25 mouse cellular contexts compared by ENCODE assay signal in the genomic region with DNA sequence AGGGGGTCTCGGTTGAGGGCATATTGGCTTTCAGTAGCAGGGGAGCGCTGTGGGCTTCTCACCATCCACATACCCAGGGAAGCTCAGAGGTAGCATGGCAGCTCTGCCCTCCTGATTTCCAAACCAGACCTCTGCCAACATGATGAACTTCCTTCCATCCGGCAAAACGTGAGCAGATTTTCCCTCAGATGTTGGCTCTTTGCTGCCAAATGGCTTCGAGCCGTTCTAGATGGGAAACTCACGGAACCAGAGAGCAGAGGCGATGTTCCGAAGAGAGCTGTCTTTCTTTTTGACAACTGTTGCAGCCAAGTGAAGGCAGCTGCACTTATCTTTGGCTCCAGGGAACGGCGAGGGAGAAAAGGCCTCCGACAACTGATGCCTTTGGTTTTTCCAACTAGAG.
DNase-seq lines count a peak whose midpoint lies in the region; ATAC-seq and TF ChIP-seq lines count a peak whose summit lies in the region.
"Had no signal": no experiment of that assay in that cellular context is flagged by ENCODE, and none has a peak within 500 bp of the region (broad histone marks: within the 10 kb centered on the region; RNA-seq: fewer than 3 reads in every experiment).

No protein-coding gene starts in this region.

- DNase-seq in cerebellum, postnatal 10 days: peak; percentile 27 to 36
- DNase-seq in cerebellum, adult 11 months: no peak
- DNase-seq in hindbrain, postnatal 0 days (ENCODE audit: low spot score): peak; percentile 45
- DNase-seq in midbrain, postnatal 0 days (ENCODE audit: low spot score): peak; percentile 36
- no peak for DNase-seq in spleen, postnatal 36 days (ENCODE audit: low spot score in 2 of 2)
- DNase-seq: adrenal gland, adult 8-10 months; adrenal gland, postnatal 36 days; B cell, adult 2 months; cerebellum, adult 11-12 months; cerebellum, adult 9-10 months; embryo, embryonic 11 days; gastrocnemius, postnatal 10 days; heart, adult 18-20 months had no signal

- H3K27ac ChIP-seq in hindbrain, postnatal 0 days: no peak overlapping the region
- no peak overlapping the region for H3K27ac ChIP-seq in hindbrain, embryonic 13.5 days
- H3K27ac ChIP-seq in midbrain, postnatal 0 days (ENCODE audit: low read depth, low read length): no peak overlapping the region
- no peak overlapping the region for H3K27ac ChIP-seq in midbrain, embryonic 15.5 days
- H3K27ac ChIP-seq: embryonic facial prominence, embryonic 15.5 days; forebrain, embryonic 10.5 days; forebrain, embryonic 15.5 days; hindbrain, embryonic 10.5 days; hindbrain, embryonic 15.5 days had no signal

- no peaks in the 10 kb centered on the region for H3K9me3 ChIP-seq in hindbrain, postnatal 0 days (ENCODE audit: low read length)
- H3K9me3 ChIP-seq in hindbrain, embryonic 13.5 days: no peaks in the 10 kb centered on the region
- no peaks in the 10 kb centered on the region for H3K9me3 ChIP-seq in midbrain, postnatal 0 days (ENCODE audit: low read length)
- no peaks in the 10 kb centered on the region for H3K9me3 ChIP-seq in midbrain, embryonic 15.5 days
- H3K9me3 ChIP-seq: embryonic facial prominence, embryonic 15.5 days; forebrain, embryonic 10.5 days; forebrain, embryonic 15.5 days; heart, embryonic 12.5 days; hindbrain, embryonic 15.5 days had no signal

- ATAC-seq in hindbrain, postnatal 0 days: no peak
- ATAC-seq in hindbrain, embryonic 13.5 days (ENCODE audit: low FRiP score): no peak
- no peak for ATAC-seq in midbrain, postnatal 0 days (ENCODE audit: low FRiP score)
- ATAC-seq in midbrain, embryonic 15.5 days (replicated peaks): no peak
- ATAC-seq: CD4-positive, CD25-positive, alpha-beta regulatory T cell, adult 4 months; forebrain, embryonic 15.5 days; inflammation-experienced regulatory T-cells, adult 6 months had no signal

- no peaks in the 10 kb centered on the region for H3K36me3 ChIP-seq in hindbrain, postnatal 0 days (ENCODE audit: insufficient read depth, low read length)
- no peaks in the 10 kb centered on the region for H3K36me3 ChIP-seq in hindbrain, embryonic 13.5 days
- no peaks in the 10 kb centered on the region for H3K36me3 ChIP-seq in midbrain, postnatal 0 days (ENCODE audit: insufficient read depth, low read length)
- no peaks in the 10 kb centered on the region for H3K36me3 ChIP-seq in midbrain, embryonic 15.5 days (replicated peaks)
- H3K36me3 ChIP-seq: embryonic facial prominence, embryonic 15.5 days; forebrain, embryonic 10.5 days; forebrain, embryonic 15.5 days; G1E; heart, embryonic 12.5 days; hindbrain, embryonic 10.5 days; hindbrain, embryonic 15.5 days had no signal

- H3K27me3 ChIP-seq in hindbrain, postnatal 0 days (ENCODE audit: insufficient read depth, low read length): no peaks in the 10 kb centered on the region
- no peaks in the 10 kb centered on the region for H3K27me3 ChIP-seq in hindbrain, embryonic 13.5 days
- no peaks in the 10 kb centered on the region for H3K27me3 ChIP-seq in midbrain, postnatal 0 days (ENCODE audit: insufficient read depth, low read length)
- no peaks in the 10 kb centered on the region for H3K27me3 ChIP-seq in midbrain, embryonic 15.5 days (replicated peaks)
- H3K27me3 ChIP-seq: embryonic facial prominence, embryonic 15.5 days; forebrain, embryonic 15.5 days; heart, embryonic 12.5 days; hindbrain, embryonic 15.5 days had no signal

- H3K4me3 ChIP-seq in hindbrain, postnatal 0 days (ENCODE audit: low read length): no peak overlapping the region
- no peak overlapping the region for H3K4me3 ChIP-seq in hindbrain, embryonic 13.5 days
- no peak overlapping the region for H3K4me3 ChIP-seq in midbrain, postnatal 0 days (ENCODE audit: low read depth, low read length)
- no peak overlapping the region for H3K4me3 ChIP-seq in midbrain, embryonic 15.5 days
- H3K4me3 ChIP-seq: embryonic facial prominence, embryonic 15.5 days; erythroblast, embryonic 14.5 days; forebrain, embryonic 10.5 days; forebrain, embryonic 15.5 days; heart, embryonic 12.5 days; hindbrain, embryonic 10.5 days; hindbrain, embryonic 15.5 days had no signal

- no peak for TF ChIP-seq CTCF in hindbrain, postnatal 0 days (IDR thresholded peaks at IDR 0.05; ENCODE audit: low read depth)
- no peak for TF ChIP-seq CTCF in midbrain, postnatal 0 days (IDR thresholded peaks at IDR 0.05)

- no peak overlapping the region for H3K4me2 ChIP-seq in hindbrain, postnatal 0 days (ENCODE audit: low read depth, low read length)
- H3K4me2 ChIP-seq in hindbrain, embryonic 13.5 days: no peak overlapping the region
- no peak overlapping the region for H3K4me2 ChIP-seq in midbrain, postnatal 0 days (ENCODE audit: low read depth, low read length, poor library complexity, severe bottlenecking)
- H3K4me2 ChIP-seq in midbrain, embryonic 15.5 days: no peak overlapping the region
- H3K4me2 ChIP-seq: embryonic facial prominence, embryonic 15.5 days; forebrain, embryonic 15.5 days; hindbrain, embryonic 15.5 days had no signal

- H3K9ac ChIP-seq in hindbrain, postnatal 0 days (replicated peaks; ENCODE audit: low read length): no peak overlapping the region
- H3K9ac ChIP-seq in hindbrain, embryonic 13.5 days: no peak overlapping the region
- no peak overlapping the region for H3K9ac ChIP-seq in midbrain, postnatal 0 days (replicated peaks; ENCODE audit: low read length, poor library complexity, severe bottlenecking)
- H3K9ac ChIP-seq in midbrain, embryonic 15.5 days: no peak overlapping the region
- H3K9ac ChIP-seq: embryonic facial prominence, embryonic 15.5 days; forebrain, embryonic 15.5 days; heart, embryonic 12.5 days; hindbrain, embryonic 15.5 days had no signal

- 81% methylated on average over 12 of the region's 12 CpGs for WGBS in hindbrain, postnatal 0 days
- WGBS in hindbrain, embryonic 13.5 days: 89% methylated on average over 12 of the region's 12 CpGs
- WGBS in midbrain, postnatal 0 days: 91% methylated on average over 12 of the region's 12 CpGs
- 91% methylated on average over 12 of the region's 12 CpGs for WGBS in midbrain, embryonic 15.5 days

- 0 out of 2 replicates have a peak, but pooled peaks cover under 1% of the 10 kb centered on the region for H3K4me1 ChIP-seq in hindbrain, postnatal 0 days (ENCODE audit: insufficient read depth, low read length)
- H3K4me1 ChIP-seq in hindbrain, embryonic 13.5 days (replicated peaks): peaks cover 10% of the 10 kb centered on the region; the same call in 1 of the 2 replicates
- H3K4me1 ChIP-seq in midbrain, postnatal 0 days (ENCODE audit: insufficient read depth, low read length): no peaks in the 10 kb centered on the region
- H3K4me1 ChIP-seq in midbrain, embryonic 15.5 days: peaks cover 6% of the 10 kb centered on the region
- H3K4me1 ChIP-seq: embryonic facial prominence, embryonic 15.5 days; hindbrain, embryonic 10.5 days; hindbrain, embryonic 15.5 days had no signal

Comparison
In these comparisons a context has a peak if more than half of its experiments do, and no peak if none do; other contexts are left out.
1. DNase-seq: peak in cerebellum, postnatal 10 days (2 of 2), hindbrain, postnatal 0 days (single experiment) and midbrain, postnatal 0 days (single experiment); none in cerebellum, adult 11 months (single experiment) and spleen, postnatal 36 days (0 of 2).